Mouse (Mus musculus) cerebellum, adult 11-12 months (tissue): Measurements from ENCODE around the gene Man1b1.

Source experiments
- DNase-seq: peaks from one replicate; pipeline ENCODE4 v3.0.0; 2022

Man1b1 gene

DNA sequence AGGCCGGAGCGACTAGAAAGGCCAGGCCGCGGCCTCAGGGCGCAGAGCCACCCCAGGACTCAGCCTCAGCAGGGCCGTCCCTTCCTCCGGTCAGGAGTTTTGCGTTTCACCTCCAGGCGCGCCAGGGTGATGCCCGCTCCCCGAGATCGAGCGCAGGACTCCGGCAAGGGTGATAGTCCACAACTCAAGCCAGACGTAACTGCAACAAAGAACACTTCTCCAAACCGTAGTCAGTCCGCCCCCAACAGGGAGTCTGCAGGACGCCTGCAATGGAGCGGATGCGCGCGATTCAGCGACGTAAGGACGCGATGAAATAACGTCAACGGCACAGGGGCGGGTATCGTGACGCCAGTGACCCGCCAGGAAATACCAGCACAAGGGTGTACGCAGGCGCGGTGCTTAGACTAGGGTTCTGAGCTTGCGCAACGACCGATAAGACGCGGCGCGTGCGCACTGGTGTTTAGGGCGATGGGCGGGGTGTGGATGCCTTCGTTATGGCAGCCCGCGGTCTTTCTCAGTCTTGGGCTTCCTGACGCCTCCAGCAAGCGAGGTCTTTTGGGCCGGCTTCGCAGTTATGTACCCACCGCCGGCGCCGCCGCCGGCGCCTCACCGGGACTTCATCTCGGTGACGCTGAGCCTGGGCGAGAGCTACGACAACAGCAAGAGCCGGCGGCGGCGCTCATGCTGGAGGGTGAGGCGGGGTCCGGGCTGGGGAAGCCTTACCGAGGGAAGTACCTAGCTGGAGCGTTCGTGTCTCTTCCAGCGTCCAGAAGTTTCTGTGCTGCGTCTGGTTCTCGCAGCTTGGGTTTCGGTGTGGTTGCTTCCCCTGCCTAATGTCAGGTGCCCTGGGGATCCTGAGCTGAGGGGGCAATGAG, at the start of gene Man1b1:
Man1b1 (plus strand) TSS at position 53 of the 875 bp plus-strand sequence.
- DNase-seq: peak; percentile 99

DNA sequence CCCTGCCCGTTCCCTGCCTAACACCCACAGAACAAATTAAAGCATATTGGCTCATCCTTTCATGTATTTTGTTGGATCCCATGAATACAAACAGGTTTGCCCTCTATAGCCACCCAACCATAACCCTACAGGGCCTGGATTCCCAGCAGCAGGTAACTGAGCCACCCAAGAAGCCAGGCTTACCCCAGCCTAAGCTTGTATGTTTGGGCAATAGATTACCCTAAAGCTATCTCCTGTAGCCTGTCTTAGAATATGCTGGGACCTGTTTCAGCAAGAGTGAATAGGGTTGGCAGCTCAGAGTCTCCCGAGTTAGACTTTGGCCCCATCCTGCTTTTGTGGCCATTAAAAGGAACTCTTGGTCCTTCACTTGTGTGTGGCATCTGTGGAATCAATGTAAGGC, 46.6 kb upstream of the Man1b1 start:
- DNase-seq: no peak

DNA sequence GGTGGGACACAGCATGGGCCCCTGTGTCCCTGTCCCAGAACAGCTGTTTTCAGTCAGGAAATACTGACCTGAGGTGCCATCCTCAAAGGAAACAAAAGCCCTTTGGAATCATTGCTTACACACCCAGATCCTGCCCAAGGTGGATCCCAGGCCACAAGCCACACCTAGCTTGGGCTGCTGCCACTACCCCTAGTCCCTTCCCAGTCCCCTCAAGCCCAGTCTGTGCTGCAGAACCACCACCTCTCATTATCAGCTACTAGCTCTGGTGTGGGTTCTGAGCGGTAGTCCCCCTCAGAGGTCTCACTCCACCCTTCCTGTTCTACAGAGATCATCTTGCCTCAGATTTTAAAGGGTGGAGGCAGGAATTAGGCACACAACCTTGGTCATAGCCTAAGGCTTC, 45.8 kb upstream of the Man1b1 start:
- no peak for DNase-seq

DNA sequence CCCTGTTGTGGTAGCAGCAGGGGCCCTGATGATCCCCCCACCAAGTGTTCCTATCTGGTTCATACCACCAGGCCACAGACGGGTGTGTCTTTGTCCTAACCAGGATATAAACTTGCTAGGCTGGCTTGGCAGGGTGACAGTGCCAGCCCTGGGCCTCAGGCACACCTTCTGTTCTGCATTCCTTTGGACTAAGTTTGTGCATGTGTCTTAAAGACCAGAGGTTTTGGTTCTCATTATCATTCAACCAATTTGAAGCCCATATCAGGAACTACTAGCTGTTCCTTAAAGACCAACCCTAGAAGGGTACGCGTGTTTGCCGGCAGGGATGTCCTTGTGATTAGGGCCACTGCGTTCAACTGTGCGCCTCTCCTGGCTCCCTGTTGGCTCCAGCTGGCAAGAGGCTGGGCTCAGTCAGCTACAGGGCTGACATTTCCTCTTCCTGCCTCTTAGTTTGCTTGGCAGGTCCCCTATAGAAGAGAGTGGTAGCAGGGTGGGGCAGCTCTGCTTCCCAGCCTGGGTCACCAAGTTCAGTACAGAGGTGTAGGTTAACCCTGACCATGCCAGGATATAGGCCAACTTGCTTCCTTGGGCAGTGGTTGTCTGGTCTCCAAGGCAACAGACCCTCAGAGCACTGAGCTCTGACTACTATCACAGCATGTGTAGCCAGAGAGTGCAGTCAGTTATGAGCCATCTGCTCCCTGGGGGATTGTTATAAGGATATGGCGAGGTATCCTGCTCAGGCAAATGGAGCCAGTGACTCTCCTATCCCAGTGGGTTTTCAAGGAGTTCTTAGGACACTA, 45.1 kb upstream of the Man1b1 start:
- DNase-seq: peak; percentile 68

DNA sequence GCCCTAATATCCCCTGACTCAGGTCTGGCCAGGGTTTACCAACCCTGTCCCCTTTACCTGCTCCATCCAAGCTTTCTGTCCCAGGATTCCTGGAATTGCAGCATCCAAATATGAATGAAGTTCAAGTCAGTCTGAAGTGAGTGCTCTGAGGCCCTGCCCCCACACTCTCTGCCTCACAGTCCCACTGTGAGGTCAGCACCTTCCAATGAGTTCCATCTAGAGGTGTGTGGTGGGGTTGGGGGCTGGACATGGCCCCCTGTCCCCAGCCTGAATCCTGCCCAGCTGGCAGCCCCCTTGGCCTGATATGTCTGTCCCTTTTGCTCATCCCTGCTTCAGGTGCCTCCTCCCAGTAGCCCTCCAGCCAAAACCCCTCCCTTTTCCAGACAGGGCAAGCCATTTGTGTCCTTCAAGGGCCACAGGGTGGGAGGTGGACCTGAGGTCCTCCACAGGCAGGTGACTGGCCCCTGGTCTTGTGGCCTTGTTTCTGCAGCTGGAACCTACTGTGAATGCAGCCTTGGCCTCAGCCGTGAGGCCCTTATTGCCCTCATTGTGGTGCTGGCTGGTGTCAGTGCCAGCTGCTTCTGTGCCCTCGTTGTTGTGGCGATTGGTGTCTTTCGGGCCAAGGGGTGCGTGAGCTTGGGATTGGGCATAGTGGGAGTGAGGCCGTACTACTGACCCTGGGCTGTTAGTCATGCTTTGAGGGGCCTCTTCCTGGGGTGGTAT, 44.0 kb upstream of the Man1b1 start, which contains the start of gene Tmem210:
Tmem210 (plus strand) TSS at position 219 of the 723 bp plus-strand sequence.
- peak; percentile 64 for DNase-seq

DNA sequence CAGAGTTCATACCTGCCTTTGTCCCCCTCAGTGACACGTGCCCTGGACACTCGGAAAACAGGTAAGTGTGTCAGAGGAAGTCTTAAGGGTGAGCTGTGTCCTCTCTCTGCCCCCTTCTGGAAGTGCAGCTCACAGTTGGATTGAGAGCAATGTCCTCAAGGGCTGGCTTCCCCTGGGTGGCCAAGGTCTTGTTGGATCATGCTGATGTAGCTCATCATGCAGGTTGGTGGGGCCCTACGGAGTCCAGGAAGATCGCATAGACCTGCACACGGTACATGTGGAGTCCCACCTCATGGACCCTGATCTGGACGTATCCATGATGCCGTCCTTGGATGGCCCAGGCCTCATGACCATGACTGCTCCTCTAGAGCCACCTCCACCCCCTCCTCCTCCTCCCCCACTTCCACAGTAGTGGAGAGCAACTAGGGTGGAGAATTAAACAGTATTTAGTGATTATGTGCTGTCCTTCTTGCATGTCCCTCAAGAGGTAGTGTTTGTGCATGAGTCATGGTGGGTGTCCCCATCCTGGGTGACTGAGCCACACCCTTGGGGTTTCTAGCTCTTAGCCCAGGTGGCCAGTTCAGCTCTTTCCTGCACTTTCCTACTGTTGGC, 43.3 kb upstream of the Man1b1 start:
- DNase-seq: peak; percentile 48

DNA sequence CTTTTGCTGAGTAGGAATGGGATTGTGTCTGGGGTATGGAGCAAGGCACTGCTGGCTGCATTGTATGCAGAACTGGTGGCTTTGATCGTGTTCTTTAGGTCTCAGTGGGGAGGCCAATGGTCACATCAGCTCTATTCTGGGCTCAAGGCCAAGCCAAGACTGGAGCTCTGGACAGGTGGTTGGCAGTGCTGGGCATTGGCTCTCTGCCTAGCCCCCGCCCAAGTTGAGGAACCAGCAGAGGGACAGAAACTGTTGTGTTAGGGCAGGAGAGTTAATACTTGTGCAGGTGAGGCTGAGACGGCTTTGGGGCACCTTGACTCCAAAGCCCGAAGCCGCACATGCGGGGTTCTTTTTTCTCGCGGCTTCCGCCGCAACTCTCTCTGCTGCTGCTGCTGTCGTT, 42.5 kb upstream of the Man1b1 start, which contains the start of gene Lrrc26:
Lrrc26 (plus strand) TSS at position 265 of the 400 bp plus-strand sequence.
- peak; percentile 85 for DNase-seq

DNA sequence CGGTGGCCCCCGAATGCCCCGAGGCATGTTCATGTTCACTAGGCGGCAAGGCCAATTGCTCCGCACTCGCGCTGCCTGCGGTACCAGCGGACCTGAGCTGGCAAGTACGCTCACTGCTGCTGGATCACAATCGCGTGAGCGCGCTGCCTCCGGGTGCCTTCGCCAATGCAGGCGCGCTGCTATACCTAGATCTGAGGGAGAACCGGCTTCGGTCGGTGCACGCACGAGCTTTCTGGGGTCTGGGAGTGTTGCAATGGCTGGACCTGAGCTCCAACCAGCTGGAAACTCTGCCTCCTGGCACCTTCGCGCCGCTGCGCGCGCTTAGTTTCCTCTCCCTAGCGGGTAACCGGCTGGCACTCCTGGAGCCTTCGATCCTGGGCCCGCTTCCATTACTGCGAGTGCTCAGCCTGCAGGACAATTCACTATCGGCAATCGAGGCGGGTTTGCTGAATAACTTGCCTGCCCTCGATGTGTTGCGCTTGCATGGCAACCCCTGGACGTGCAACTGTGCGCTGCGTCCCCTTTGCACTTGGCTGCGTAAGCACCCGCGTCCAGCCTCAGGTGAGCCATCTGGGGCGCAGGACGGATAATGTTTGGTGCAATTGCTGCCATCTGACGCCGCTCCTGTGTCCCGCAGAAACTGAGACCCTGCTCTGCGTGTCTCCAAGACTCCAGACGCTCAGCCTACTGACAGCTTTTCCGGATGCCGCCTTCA, 41.9 kb upstream of the Man1b1 start:
- peak; percentile 81 for DNase-seq

DNA sequence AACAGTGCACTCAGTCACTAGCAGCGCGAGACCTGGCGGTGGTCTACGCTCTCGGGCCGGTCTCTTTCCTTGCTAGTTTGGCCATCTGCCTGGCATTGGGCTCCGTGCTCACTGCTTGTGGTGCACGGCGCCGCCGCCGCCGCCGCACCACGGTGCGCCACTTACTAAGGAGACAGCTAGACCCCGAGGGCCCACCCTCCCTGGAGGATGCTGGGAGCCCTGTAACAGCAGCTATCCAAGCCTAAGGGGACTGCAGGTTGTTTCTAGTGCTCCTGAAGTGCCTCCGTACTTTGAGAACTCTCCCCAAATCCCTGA, 41.4 kb upstream of the Man1b1 start:
- DNase-seq: peak; percentile 78

DNA sequence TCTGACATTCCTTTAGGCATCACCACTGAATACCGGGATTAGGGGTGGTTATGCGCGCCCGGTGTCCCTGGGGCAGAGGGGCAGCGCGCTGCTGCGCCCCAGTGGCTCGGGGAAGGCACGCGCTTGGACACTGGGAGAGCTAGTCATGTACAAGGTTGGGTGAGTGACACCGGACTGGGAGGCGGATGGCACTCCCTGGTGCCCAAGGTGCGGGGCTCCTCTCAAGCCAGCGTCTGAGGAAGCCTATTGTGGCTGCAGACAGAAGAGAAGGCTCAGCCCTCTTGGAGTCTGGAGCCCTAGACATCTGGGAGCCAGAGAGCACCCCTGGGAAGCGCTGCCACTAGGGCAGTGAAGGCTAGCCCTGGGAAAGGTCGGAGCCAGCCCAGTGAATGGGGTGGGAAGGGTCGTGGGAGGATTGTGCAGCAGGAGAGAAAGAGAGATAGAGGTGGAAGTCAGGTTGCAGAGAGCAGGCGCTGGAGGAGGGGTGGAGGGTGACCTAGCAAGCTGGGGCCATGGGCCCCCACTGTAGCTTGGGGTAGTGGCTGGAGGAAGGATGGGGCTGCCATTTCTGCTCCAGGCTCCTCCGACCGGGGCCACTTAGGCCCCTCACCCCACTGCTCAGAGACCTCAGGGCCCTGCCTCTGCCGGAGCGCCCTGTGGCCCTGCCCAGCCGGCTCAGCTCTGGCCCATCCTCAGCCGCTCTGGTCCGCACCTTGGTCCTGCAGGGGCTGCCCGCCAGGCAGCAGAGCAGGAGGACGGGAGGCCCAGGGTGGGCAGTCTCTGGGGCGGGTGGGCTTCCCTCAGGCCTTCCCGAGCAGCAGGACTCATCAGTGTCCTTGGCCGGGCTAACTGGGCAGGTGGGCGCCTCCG, 40.7 kb upstream of the Man1b1 start:
- DNase-seq: peak; percentile 65

DNA sequence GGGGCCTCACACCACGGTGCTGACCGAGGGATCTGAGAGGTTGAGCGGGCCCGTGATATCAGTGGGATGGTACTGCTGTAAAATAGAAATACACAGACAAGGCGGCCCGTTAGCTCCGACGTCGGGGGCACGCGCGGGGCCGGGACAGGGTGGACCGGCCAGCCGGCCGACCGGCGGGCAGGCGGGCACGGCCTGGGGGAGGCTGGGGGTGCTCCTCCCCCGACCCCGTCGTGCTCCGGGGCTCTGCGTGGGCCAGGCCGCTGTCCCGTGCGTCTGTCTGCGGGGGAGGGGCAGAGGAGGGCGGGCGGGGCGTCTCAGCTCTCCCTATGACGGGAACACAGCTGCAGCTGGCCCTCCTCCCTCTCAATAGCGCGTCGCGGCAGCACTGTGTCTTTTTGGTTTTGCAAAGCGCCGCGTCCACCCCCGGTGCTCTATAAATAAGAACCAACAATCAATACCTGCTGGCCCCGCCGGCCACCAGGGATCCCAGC, 40.0 kb upstream of the Man1b1 start:
- DNase-seq: peak; percentile 51

DNA sequence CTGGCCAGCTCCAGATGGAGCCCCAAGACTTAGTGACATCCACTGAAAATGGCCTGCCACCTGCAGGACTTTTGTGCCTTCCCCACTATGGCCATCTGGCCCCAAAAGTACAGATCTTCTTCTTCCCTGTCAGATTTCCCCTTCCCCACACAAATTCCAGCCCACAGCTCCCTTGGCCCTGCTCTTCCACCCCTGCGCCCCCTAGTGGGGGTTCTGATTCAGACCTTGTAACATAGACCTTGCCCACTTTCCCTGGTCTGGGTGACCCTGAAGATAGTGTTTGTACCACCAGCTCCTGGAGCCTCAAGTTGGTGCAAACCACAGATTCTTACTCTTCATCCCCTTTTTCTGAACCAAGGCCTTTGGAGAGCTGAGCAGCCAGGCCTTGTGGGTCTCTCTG, 39.3 kb upstream of the Man1b1 start:
- DNase-seq: peak; percentile 74

DNA sequence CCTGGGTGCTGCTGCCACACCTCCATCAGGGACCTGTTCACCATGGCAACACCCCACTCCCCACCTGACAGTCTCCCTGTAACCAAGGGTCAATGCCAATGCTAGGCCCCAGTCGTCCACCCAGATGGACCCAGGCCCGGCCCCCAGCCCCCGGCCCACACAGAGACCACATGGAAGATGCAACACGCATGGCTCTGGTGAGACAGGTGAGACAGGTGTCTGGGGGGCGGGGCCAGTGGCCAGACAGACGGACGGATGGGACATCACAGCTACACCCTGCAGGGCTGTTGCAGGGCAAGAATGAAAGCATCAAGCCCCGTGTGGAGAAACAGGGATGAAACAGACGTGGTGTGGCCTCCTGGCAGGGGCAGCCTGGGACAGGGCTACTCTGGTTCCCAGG, 38.4 kb upstream of the Man1b1 start:
- peak; percentile 69 for DNase-seq

DNA sequence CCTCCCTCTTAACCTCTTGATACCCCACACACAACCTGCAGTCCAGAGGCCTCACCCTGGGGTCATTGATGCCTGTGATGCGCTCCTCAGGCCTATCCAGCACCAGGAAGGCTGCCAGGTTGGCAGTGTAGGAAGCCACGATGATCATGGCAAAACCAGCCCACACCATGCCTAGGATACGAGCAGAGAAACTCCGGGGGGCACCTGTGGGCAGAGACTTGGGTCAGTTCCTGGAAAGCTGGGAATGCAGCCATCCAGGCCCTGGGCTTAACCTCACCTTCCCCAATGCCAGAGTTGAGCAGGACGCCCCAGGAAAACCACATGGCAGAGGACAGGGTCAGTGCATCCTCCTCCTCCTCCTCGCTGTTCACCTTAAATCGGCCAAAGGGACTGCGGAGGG, 35.0 kb upstream of the Man1b1 start:
- DNase-seq: no peak

DNA sequence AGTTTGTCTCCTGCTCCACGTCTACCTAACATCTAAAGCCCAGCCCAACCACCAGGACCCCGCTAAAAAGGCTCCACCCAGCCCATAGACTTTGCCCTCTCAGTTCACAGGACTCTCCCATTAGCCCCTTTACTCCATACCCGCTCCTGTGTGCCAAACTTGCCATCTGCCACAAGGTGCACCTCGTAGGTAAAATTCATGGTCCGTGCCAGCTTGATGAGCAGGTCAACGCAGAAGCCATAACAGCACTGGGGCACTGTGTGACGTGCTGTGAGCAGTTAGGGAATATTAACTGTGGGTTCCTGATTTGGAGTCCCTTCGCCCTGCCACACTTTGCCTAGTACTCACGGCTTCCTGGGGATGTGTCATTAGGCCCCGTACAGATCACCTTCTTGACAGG, 34.1 kb upstream of the Man1b1 start:
- peak; percentile 75 for DNase-seq

DNA sequence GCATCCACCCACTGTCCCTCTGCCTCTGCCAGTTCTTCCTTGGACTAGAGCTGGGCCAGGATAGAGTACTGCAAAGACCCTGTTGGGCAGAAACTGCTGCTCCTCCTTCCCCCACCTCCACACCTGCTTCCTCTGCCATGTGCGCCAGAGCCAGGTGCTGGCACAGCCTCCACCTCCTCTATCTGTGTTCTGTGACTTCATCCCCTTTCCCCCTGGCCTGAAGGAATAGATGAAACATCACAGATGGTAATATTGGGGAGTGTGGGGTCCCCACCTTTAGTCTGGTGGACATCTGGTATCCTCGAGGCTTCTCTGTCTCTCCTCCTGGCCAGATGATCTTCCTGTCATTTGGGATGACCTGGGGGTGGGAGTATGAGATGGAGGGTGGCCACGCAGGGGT, 28.7 kb upstream of the Man1b1 start:
- DNase-seq: no peak

DNA sequence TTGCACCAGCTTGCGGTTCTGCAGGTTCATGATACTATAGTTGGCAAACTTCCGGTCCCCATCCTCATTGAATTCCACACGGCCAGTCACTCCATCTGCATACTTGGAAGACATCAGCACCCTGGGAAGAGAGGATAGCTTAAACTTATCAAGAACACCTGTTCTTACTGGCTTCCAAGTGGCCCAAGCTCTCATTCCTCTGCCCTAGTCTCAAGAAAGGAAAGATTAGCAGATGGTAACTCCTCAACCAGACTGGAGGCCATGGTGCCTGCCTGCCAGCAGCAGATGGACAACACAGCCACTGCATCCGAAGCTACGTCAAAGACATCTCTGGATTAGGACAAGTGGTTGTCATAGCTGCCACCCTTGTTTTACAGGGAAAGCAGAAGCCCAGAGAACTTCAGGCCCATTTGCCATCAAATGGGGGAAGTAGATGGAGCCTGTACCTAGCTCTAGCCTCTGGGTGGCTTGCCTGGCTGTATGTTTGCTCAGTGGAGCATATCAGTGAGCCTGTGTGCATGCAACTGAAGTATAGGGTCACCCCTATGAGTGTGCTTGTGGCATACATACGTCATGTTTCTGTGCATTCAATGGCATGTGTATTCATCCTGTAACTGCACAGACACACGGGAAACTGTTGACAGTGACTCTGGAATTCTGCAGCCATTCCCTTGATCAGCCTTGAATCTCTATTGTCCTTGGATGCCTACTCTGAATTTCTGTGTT, 28.0 kb upstream of the Man1b1 start:
- peak; percentile 90 for DNase-seq

DNA sequence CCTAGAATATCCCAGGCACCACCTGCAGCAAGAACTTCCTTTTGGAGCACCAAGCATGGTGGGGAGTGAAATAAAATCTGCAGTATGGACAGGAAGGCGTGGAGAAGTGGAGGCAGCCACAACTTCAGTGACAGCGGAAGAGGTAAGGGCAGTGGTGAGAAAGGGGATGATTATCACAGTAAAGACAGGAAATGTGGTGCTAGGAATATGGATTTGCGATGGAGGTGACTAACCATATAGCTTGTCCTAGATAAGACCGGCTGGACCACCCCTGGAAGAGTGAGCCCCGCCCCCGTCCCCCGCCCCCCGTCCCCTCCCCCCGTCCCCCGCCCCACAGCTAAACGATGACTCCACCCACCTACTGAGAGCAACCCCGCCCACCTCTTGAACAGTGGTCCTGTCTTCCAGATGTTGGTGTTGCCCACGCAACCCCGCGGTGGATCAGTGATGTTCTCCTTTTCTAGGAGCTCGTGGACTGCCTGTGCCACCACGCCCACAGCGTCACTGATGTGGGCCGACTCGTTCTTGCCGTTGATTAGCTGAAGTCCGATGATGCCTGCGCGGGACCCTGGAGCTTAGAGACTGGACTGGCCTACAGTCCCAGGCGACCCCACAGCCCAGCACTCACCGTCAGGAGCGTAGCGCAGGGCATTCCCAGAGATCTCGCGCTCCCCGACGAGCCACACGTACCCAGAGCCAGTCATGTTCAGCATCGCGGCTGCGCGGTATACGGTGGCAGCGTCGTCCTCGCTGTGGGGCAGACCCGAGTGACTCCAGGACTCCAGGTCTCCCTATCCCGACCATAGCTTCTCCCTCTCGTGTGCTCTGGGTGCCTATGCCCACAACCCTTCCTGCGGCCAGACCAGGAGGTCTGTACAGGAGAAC, 27.2 kb upstream of the Man1b1 start:
- peak; percentile 51 for DNase-seq
